Mouse (Mus musculus) colon, adult 2 months (tissue): Measurements from ENCODE around the gene Gpr158. TPM values are rescaled to one million over a fixed set of nuclear protein-coding genes. Genes with fewer than 3 reads are reported as not detected.

Source experiments
- polyA plus RNA-seq: library from polyadenylated mRNA; depleted of rRNA; stranded (reverse); fragments of >200 nt; gene quantifications from 2 replicates; pipeline ENCODE4 v1.2.3, GENCODE M21; 2012; rRNA removed

Gene Gpr158
- polyA plus RNA-seq = 0.02 TPM in 2 replicates

GRCm38 (mm10) chr2:21367345-21368111 lies at the start of gene Gpr158:
TSS of gene Gpr158 (plus strand) at chr2:21367542.

Other genes with a start within 250 kb of the Gpr158 start
- gene Enkur, start 162.2 kb upstream of the Gpr158 start, polyA plus RNA-seq = 0.24 TPM in 1 of 2 replicates, not detected in the other
- gene Thnsl1, start 161.8 kb upstream of the Gpr158 start, polyA plus RNA-seq = 1.9 TPM in 2 replicates